Mouse (Mus musculus) kidney, postnatal 4 days (tissue): Measurements from ENCODE around the gene Olfr1229.

Source experiments
- DNase-seq, 2 experiments: peaks; one replicate each; pipeline ENCODE4 v3.0.0; 2021; ENCODE audit warnings: mixed read lengths in 2 of 2

The Olfr1229 gene

DNA sequence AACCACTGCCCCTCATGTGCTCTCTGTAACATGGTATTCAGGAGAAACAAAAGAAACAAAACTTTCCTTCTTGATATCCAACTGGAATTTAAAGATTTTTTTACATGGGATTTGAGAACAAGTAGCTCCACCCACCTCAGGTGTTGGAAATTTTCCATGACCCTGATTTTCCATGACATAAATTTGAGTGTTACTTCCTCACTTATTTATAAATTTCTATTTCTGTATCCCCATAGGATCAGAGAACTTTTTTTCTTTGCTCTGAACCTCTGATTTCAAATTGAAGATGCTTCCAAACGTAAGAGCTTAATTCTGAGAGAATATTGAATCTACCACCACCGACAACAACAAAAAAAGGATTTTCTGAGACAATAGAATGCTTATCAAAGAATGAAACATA, at the start of gene Olfr1229:
Gene Olfr1229 (minus strand): TSS at position 101 of the 400 bp plus-strand sequence.
- DNase-seq: no peak

DNA sequence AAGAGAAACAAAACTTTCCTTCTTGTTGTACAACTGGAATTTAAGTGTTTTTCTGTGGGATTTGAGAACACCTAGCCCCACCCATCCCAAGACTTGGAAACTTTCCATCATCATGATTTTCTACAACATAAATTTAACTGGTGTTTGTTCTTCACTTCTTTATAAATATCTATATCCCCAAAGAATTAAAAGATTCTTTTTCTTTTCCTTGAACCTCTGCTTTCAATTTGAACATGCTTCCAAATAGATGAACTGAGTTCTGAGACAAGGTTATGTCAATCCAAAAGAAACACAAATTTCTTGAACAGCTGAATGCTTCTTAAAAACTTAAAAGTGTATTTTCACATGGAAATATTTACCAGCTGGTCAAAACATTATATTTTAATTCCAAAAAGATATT, 41.8 kb upstream of the Olfr1229 start, which contains the start of gene Olfr1232:
Gene Olfr1232 (minus strand): TSS at position 101 of the 400 bp plus-strand sequence.
- no peak for DNase-seq

GRCm38 (mm10) chr2:89306974-89307373, 19.2 kb upstream of the Olfr1229 start, which contains the start of gene Olfr1231:
TSS of gene Olfr1231 (minus strand) at chr2:89307074.
- DNase-seq: no peak

- DNase-seq: no peak
Observed at GRCm38 (mm10) chr2:89297168-89297567, 9.4 kb upstream of the Olfr1229 start, which contains the start of gene Olfr1230. TSS of gene Olfr1230 (minus strand) at chr2:89297268.

DNA sequence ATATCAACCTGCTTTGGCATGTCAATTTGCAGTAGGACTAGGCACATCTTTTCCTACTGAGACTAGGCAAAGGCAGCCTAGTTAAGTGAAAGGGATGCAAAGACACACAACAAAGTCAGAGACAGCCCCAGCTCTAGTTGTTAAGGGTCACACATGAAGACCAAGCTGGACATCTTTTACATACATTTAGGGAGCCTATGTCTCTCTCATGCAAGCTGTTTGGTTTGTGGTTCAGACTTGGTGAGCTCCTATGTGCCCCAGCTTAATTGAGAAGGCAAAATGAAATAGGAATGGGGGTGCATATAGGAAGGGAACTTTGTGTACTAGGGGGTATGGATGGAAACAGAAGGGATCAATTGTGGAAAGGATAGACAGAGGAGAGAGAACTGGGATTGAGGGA, 33.9 kb downstream of the Olfr1229 start, which contains the start of gene Olfr1228:
Gene Olfr1228 (minus strand): TSS at position 101 of the 400 bp plus-strand sequence.
- no peak for DNase-seq
